Mouse (Mus musculus) lung, postnatal 0 days (tissue): ENCODE measurements around the gene Eefsec.

Experiments
- CTCF ChIP-seq: IDR thresholded peaks from 2 replicates; pipeline ENCODE4 v1.5.1; 2016; ENCODE audit warnings: antibody characterized with exemption, mild to moderate bottlenecking
- EP300 ChIP-seq: IDR thresholded peaks from 2 replicates; pipeline ENCODE4 v1.6.1; 2016; ENCODE audit warnings: antibody characterized with exemption, mild to moderate bottlenecking, control low read depth

DNA sequence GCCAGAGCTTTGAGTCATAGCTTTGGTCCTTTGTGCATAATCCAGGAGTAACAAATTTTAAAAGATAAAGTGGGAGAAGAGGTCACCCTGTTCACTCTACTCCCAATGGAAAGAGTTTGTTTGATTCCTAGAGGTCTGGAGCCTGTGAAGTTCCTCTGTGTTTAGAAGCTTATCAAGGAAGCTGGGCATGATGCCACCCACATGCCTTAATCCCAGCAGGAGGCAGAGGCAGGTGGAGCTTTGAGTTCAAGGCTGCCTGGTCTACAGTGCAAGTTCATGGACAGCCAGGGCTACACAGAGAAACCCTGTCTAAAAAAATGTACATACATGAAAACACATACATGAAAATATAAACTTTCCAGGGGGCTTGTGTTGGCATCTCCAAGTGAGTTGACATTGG, 37.6 kb upstream of the Eefsec start:
- TF ChIP-seq EP300: no peak
- TF ChIP-seq CTCF: no peak
